Mouse (Mus musculus) ovary, adult 10 weeks (tissue): ENCODE results near the gene Gm5901. TPM values are rescaled to one million over a fixed set of nuclear protein-coding genes. Genes with fewer than 3 reads are reported as not detected.

Experiments
- polyA plus RNA-seq: library from polyadenylated mRNA; stranded (reverse); fragments of 350-450 nt; fragmentation: Illumina TruSeq; extraction: RNeasy Lipid Tissue Mini Kit (QIAGEN cat#74804); gene quantifications from one replicate; pipeline ENCODE4 v1.2.3, GENCODE M21; 2014

Gene Gm5901
- polyA plus RNA-seq: not detected

DNA sequence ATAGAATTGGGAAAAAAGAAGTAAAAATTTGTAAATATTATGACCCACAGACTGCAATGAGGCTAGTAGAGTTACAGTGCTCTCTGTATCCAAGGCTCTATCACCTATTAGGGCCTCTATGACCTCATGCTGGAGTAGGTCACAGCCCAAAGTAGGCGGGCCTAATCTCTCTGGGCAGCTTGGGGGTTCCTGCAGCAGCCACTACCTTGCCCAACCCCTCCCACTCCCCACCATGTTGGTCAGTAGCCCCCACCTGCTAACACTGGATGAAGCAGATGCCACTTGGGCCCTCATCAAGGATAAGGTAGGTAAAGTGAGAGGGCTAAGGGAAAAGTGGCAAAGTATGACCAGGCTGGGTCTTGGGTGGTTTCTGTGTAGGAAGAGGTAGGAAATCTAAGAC, at the start of gene Gm5901:
TSS of gene Gm5901 (plus strand) at position 173 of the 400 bp plus-strand sequence.

GRCm38 (mm10) chr7:105334004-105334403, 40.8 kb upstream of the Gm5901 start, which contains the start of gene Olfr690:
TSS of gene Olfr690 (minus strand) at chr7:105334104.

GRCm38 (mm10) chr7:105342170-105342569, 32.7 kb upstream of the Gm5901 start, which contains the start of gene Olfr691:
TSS of gene Olfr691 (minus strand) at chr7:105342270.

DNA sequence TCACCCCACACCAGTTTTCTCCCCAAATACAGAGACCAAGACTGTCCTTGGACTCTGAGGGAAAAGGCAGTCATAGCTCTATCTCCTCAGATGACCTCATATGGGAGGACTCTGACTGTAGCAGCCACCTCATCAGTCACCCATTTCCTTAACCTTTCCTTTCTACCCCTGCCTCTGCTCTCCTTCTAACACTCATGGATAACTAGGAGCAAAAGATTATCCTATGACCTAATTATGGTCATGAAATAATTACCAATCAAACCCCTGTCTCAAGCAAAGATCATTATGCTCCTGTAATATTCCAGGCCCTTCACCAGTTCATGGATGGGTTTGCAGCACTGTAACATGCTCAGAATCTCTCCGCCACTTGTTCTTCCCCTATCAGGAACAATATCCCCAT, 6.9 kb upstream of the Gm5901 start, which contains the start of gene Olfr692:
TSS of gene Olfr692 (plus strand) at position 301 of the 400 bp plus-strand sequence.

DNA sequence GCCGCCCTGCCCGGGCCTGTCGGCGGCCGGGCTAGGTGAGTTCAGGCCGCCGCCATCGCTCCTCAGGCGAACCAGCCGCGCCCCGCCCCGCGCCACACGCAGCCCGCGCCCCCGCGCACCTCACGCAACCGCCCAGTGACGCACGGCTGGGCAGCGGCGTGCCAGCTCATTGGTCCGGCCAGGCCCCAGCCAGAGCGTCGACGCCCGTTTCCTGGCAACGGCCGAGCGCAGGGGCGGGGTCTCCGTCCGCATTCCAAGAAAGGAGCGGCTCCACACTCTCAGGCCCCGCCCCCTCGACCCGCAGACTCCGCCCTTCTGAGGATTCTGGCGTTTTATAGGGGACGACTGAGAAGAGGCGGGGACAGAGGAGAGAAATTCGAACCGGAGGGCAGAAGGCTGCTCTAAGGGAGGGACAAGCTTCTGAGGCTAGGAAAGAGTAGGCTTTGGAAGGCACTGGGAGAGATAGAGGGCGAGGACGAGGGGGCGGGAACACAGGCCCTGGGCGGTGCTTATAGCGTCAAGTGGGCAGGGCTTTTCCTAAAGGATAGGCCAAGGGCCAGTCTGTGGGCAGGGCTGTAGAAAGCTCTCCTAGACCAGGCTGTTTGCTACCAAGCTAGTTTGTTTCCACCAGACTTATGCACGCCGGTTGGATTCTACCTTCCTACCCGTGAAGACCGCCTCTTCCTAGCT, 25.2 kb downstream of the Gm5901 start, which contains the start of gene Fam160a2:
TSS of gene Fam160a2 (minus strand) at position 120 of the 690 bp plus-strand sequence.

DNA sequence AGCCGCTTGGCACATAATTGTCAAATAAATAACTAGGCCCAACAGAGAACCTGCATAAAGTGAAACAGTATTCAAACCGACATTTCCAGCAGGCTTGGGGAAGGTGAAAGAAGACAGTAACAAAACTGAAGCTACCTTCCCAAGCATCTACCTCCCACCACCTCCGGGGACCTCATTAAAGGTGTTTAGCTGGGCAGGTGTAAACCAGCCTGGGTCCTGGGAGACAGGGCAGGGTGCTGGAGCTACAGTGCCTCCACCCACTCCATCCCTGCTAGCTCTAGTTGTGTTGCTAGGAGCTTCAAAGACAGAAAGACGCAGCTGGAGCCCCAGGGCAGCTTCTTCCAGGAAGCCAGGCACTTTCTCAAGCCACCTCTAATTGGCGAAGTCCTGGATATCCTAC, 29.4 kb downstream of the Gm5901 start, which contains the start of gene Cnga4:
TSS of gene Cnga4 (plus strand) at position 301 of the 400 bp plus-strand sequence.

GRCm38 (mm10) chr7:105425424-105426043, 50.7 kb downstream of the Gm5901 start, which contains the start of gene Cckbr:
TSS of gene Cckbr (plus strand) at chr7:105425731.

Other genes starting within 250 kb of the Gm5901 start
- gene Olfr683, start 228.0 kb upstream of the Gm5901 start, polyA plus RNA-seq: not detected
- gene Olfr684, start 211.4 kb upstream of the Gm5901 start, polyA plus RNA-seq: not detected
- not detected for gene Olfr685, start 189.0 kb upstream of the Gm5901 start, polyA plus RNA-seq
- gene Olfr686, start 167.6 kb upstream of the Gm5901 start, polyA plus RNA-seq: not detected
- not detected for gene Olfr688, start 86.9 kb upstream of the Gm5901 start, polyA plus RNA-seq
- gene Olfr689, start 63.9 kb upstream of the Gm5901 start, polyA plus RNA-seq: not detected
- gene Olfr690, start 40.9 kb upstream of the Gm5901 start, polyA plus RNA-seq: not detected
- gene Olfr691, start 32.8 kb upstream of the Gm5901 start, polyA plus RNA-seq: not detected
- not detected for gene Olfr692, start 6.8 kb upstream of the Gm5901 start, polyA plus RNA-seq
- 20.0 TPM for gene Fam160a2, start 25.0 kb downstream of the Gm5901 start, polyA plus RNA-seq
- gene Cnga4, start 29.5 kb downstream of the Gm5901 start, polyA plus RNA-seq: not detected
- 0.29 TPM for gene Cckbr, start 50.7 kb downstream of the Gm5901 start, polyA plus RNA-seq
- gene Cavin3, start 107.3 kb downstream of the Gm5901 start, polyA plus RNA-seq: 10.7 TPM
- 2.7 TPM for gene Smpd1, start 179.3 kb downstream of the Gm5901 start, polyA plus RNA-seq
- gene Apbb1, start 206.6 kb downstream of the Gm5901 start, polyA plus RNA-seq: 1.1 TPM
- gene Hpx, start 225.1 kb downstream of the Gm5901 start, polyA plus RNA-seq: not detected